In the genomic region with DNA sequence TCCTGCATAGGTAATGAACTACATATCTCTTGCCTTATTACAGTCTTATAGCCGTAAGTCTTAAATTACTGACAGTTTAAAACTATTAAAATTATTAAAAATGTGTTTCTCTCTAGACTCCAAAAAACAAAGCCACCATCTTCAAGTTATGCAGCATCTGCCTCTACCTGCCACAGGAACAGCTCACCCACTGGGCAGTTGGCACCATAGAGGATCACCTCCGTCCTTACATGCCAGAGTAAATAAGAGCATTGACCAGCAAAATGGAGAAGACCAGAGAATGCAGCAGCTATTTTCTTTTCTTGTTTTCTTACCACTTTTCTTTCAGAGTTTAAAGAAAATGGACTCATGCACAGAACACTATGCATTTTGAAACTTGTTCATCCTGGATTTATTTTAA, we compare ENCODE assay signal across 21 mouse cellular contexts. TPM values are rescaled to one million over a fixed set of nuclear protein-coding genes. Genes with fewer than 3 reads are reported as not detected.
"Had no signal": no experiment of that assay in that cellular context is flagged by ENCODE, and none has a peak within 500 bp of the region (broad histone marks: within the 10 kb centered on the region; RNA-seq: fewer than 3 reads in every experiment).

No protein-coding gene starts in this region.

- DNase-seq: lung, adult 2 months; lung, postnatal 14 days; lung, postnatal 36 days; right cerebral cortex, postnatal 14 days; thymus, adult 2 months; thymus, postnatal 25 days; thymus, postnatal 4 days had no signal

- H3K27me3 ChIP-seq: lung, embryonic 15.5 days; megakaryocyte, embryonic 14.5 days; midbrain, embryonic 13.5 days; midbrain, embryonic 15.5 days; neural tube, embryonic 12.5 days; stomach, embryonic 15.5 days had no signal

- H3K27ac ChIP-seq: lung, embryonic 15.5 days; macrophage; midbrain, embryonic 13.5 days; midbrain, embryonic 15.5 days; neural tube, embryonic 12.5 days; stomach, embryonic 15.5 days; stomach, postnatal 0 days had no signal

- H3K4me3 ChIP-seq: lung, embryonic 15.5 days; megakaryocyte, embryonic 14.5 days; midbrain, embryonic 13.5 days; midbrain, embryonic 15.5 days; neural tube, embryonic 12.5 days; stomach, embryonic 15.5 days had no signal

- H3K4me2 ChIP-seq: lung, embryonic 15.5 days; midbrain, embryonic 11.5 days; midbrain, embryonic 13.5 days; midbrain, embryonic 15.5 days; neural tube, embryonic 12.5 days; stomach, embryonic 15.5 days had no signal

- ATAC-seq: lung, postnatal 0 days; midbrain, embryonic 13.5 days; midbrain, embryonic 15.5 days had no signal

- H3K4me1 ChIP-seq: lung, embryonic 15.5 days; midbrain, embryonic 13.5 days; midbrain, embryonic 15.5 days; neural tube, embryonic 12.5 days; stomach, embryonic 15.5 days had no signal

- H3K9ac ChIP-seq: lung, embryonic 15.5 days; midbrain, embryonic 13.5 days; midbrain, embryonic 15.5 days; neural tube, embryonic 12.5 days; stomach, embryonic 15.5 days had no signal

- H3K9me3 ChIP-seq: lung, embryonic 15.5 days; megakaryocyte, embryonic 14.5 days; midbrain, embryonic 13.5 days; midbrain, embryonic 15.5 days; neural tube, embryonic 12.5 days; stomach, embryonic 15.5 days had no signal

RNA-seq across cellular contexts. Expression of gene D130043K22Rik, which starts 32.4 kb away (rescaled TPM):
- total RNA-seq: megakaryocyte progenitor cell, adult 5-6 weeks; monocyte, adult 5-6 weeks; neutrophil, adult 5-6 weeks had no signal
- polyA plus RNA-seq: macrophage; spleen, adult 2 months had no signal
